Mouse (Mus musculus) granulocyte monocyte progenitor cell, adult 5-6 weeks (primary cell): ENCODE results near the gene Vmn2r8. TPM values are rescaled to one million over a fixed set of nuclear protein-coding genes. Genes with fewer than 3 reads are reported as not detected.
"Not testable (repeated sequence)": the region's sequence is repeated elsewhere in the genome, so short reads cannot be mapped to it uniquely, and the experiment has no call there.

Source experiments
- ATAC-seq: replicated peaks from 2 replicates; pipeline ENCODE4 v1.8.0; 2016; ENCODE audit warnings: mild to moderate bottlenecking, moderate TSS enrichment, inconsistent platforms; ENCODE audit not compliant: poor library complexity, severe bottlenecking
- total RNA-seq, 2 experiments: library from RNA; stranded (forward) in 1 of 2; stranded (reverse) in 1 of 2; fragments of 200-712, 200-1000 nt in 1 of 2; fragments of >200 nt in 1 of 2; fragmentation: Nextera tagmentation in 1 of 2; gene quantifications; 2 replicates each; pipeline ENCODE4 v1.2.3; 2014 to 2017

Gene Vmn2r8
- total RNA-seq (2014; fragmentation: Nextera tagmentation) (not detected in 2 replicates), total RNA-seq (2017) (not detected in 2 replicates)

GRCm38 (mm10) chr5:108808750-108809149, at the start of gene Vmn2r8:
TSS of gene Vmn2r8 (minus strand) at chr5:108808850.
- not testable (repeated sequence) for ATAC-seq

- not testable (repeated sequence) for ATAC-seq
Observed at GRCm38 (mm10) chr5:108852501-108852900, 43.9 kb upstream of the Vmn2r8 start, which contains the start of gene Vmn2r9. TSS of gene Vmn2r9 (minus strand) at chr5:108852601.

- ATAC-seq = no peak
Observed at GRCm38 (mm10) chr5:108849466-108849865, 40.8 kb upstream of the Vmn2r8 start.

GRCm38 (mm10) chr5:108836156-108836555, 27.5 kb upstream of the Vmn2r8 start:
- no peak for ATAC-seq

GRCm38 (mm10) chr5:108823276-108823675, 14.6 kb upstream of the Vmn2r8 start:
- ATAC-seq = no peak

- no peak for ATAC-seq
Observed at GRCm38 (mm10) chr5:108803646-108804045, 5.0 kb downstream of the Vmn2r8 start.

- ATAC-seq = not testable (repeated sequence)
Observed at GRCm38 (mm10) chr5:108795263-108795662, 13.4 kb downstream of the Vmn2r8 start, which contains the start of gene Tmed11. TSS of gene Tmed11 (minus strand) at chr5:108795363.

- ATAC-seq = not testable (repeated sequence)
Observed at GRCm38 (mm10) chr5:108790385-108790784, 18.3 kb downstream of the Vmn2r8 start.

GRCm38 (mm10) chr5:108774630-108775306, 33.9 kb downstream of the Vmn2r8 start, which contains the start of gene Rnf212:
TSS of gene Rnf212 (minus strand) at chr5:108774982.
- no peak for ATAC-seq

- ATAC-seq = no peak
Observed at GRCm38 (mm10) chr5:108760002-108760401, 48.6 kb downstream of the Vmn2r8 start.

GRCm38 (mm10) chr5:108758396-108758795, 50.3 kb downstream of the Vmn2r8 start:
- no peak for ATAC-seq

GRCm38 (mm10) chr5:108751258-108751657, 57.4 kb downstream of the Vmn2r8 start:
- not testable (repeated sequence) for ATAC-seq

GRCm38 (mm10) chr5:108750328-108751210, 58.1 kb downstream of the Vmn2r8 start:
- ATAC-seq = no peak

- no peak for ATAC-seq
Observed at GRCm38 (mm10) chr5:108744629-108745028, 64.0 kb downstream of the Vmn2r8 start.

GRCm38 (mm10) chr5:108743856-108744255, 64.8 kb downstream of the Vmn2r8 start:
- ATAC-seq = no peak

- ATAC-seq = no peak
Observed at GRCm38 (mm10) chr5:108742596-108742995, 66.1 kb downstream of the Vmn2r8 start.

- ATAC-seq = no peak
Observed at GRCm38 (mm10) chr5:108741844-108742243, 66.8 kb downstream of the Vmn2r8 start.
